In the genomic region with DNA sequence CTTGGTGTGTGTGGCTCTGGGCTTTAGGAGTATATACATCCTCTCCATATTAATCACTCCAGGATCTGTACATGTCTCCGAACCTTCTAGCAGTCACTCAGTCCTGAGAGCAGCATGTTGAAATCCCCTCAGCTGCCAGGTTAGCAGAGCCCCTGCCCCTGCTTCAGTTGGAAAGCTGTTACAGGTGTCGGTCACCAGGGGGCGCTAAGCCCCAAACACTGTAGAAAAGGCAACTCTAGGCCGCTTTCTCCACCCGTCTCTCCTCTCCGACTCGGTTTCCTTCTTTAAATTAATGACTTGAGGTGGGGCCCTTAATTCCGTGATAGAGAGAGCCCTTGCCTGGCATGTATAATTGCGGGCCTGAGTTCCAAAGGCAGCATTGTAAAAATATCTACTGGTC, we compare ENCODE assay signal across 8 mouse cellular contexts. TPM values are rescaled to one million over a fixed set of nuclear protein-coding genes. Genes with fewer than 3 reads are reported as not detected.
DNase-seq lines count a peak whose midpoint lies in the region; ATAC-seq and TF ChIP-seq lines count a peak whose summit lies in the region.

No protein-coding gene starts in this region.

- H3K36me3 ChIP-seq in heart, embryonic 10.5 days: peaks cover 52% of the 10 kb centered on the region
- peaks cover 74% of the 10 kb centered on the region for H3K36me3 ChIP-seq in kidney, embryonic 15.5 days
- H3K36me3 ChIP-seq in liver, postnatal 0 days (replicated peaks; ENCODE audit: insufficient read depth, low read length): peaks cover 48% of the 10 kb centered on the region
- peaks cover 56% of the 10 kb centered on the region for H3K36me3 ChIP-seq in neural tube, embryonic 12.5 days

- H3K4me1 ChIP-seq in heart, embryonic 10.5 days: peaks cover 19% of the 10 kb centered on the region
- H3K4me1 ChIP-seq in kidney, embryonic 15.5 days: peaks cover 23% of the 10 kb centered on the region
- H3K4me1 ChIP-seq in liver, postnatal 0 days (ENCODE audit: insufficient read depth): peaks cover 4% of the 10 kb centered on the region; the same call in 1 of the 2 replicates
- H3K4me1 ChIP-seq in neural tube, embryonic 12.5 days: peaks cover 10% of the 10 kb centered on the region

- H3K27me3 ChIP-seq in heart, embryonic 10.5 days (ENCODE audit: insufficient read depth, poor library complexity, severe bottlenecking): no peaks in the 10 kb centered on the region
- H3K27me3 ChIP-seq in kidney, embryonic 15.5 days: no peaks in the 10 kb centered on the region
- H3K27me3 ChIP-seq in liver, postnatal 0 days (ENCODE audit: insufficient read depth, low read length): no peaks in the 10 kb centered on the region
- H3K27me3 ChIP-seq in neural tube, embryonic 12.5 days (replicated peaks): no peaks in the 10 kb centered on the region

- no peak for ATAC-seq in kidney, embryonic 15.5 days (replicated peaks; ENCODE audit: low FRiP score)
- ATAC-seq in liver, postnatal 0 days: no peak
- ATAC-seq in neural tube, embryonic 12.5 days (ENCODE audit: low FRiP score, low read depth): no peak; the same call in 1 of the 2 replicates

- WGBS in heart, embryonic 10.5 days: 24% methylated on average over 9 of the region's 9 CpGs
- 23% methylated on average over 9 of the region's 9 CpGs for WGBS in kidney, embryonic 15.5 days
- WGBS in liver, postnatal 0 days (ENCODE audit: insufficient replicate concordance): 12% methylated on average over 9 of the region's 9 CpGs
- WGBS in neural tube, embryonic 12.5 days: 24% methylated on average over 9 of the region's 9 CpGs

- peak; percentile 92 for TF ChIP-seq CTCF in liver, postnatal 0 days (IDR thresholded peaks at IDR 0.05; ENCODE audit: low read depth)

- DNase-seq in CD8-positive naive resting alpha-beta T cell, adult 2 months (ENCODE audit: low read depth in 2 of 2, low spot score in 2 of 2): peak; percentile 48 to 60
- DNase-seq in adrenal gland, adult 2 months: peak; percentile 78
- DNase-seq in embryo, embryonic 9.5 days (ENCODE audit: extremely low spot score): peak; percentile 77
- no peak for DNase-seq in heart, embryonic 10.5 days (ENCODE audit: low spot score)
- DNase-seq in liver, postnatal 0 days: peak; percentile 75
- peak; percentile 75 for DNase-seq in thymus, postnatal 25 days

- H3K4me3 ChIP-seq in heart, embryonic 10.5 days: peak overlapping the region; percentile 22
- no peak overlapping the region for H3K4me3 ChIP-seq in kidney, embryonic 15.5 days (replicated peaks)
- no peak overlapping the region for H3K4me3 ChIP-seq in liver, postnatal 0 days (ENCODE audit: low read depth, low read length)
- no peak overlapping the region for H3K4me3 ChIP-seq in neural tube, embryonic 12.5 days

- peak overlapping the region; percentile 67 for H3K27ac ChIP-seq in heart, embryonic 10.5 days
- H3K27ac ChIP-seq in kidney, embryonic 15.5 days: peak overlapping the region; percentile 45; the same call in 1 of the 2 replicates
- no peak overlapping the region for H3K27ac ChIP-seq in liver, postnatal 0 days (ENCODE audit: low read depth)
- no peak overlapping the region for H3K27ac ChIP-seq in neural tube, embryonic 12.5 days

- TF ChIP-seq EP300 in liver, postnatal 0 days (IDR thresholded peaks at IDR 0.05; ENCODE audit: low read depth): no peak

- H3K4me2 ChIP-seq in kidney, embryonic 15.5 days: peak overlapping the region; percentile 39
- peak overlapping the region; percentile 56 for H3K4me2 ChIP-seq in liver, postnatal 0 days (ENCODE audit: low read depth, low read length)
- H3K4me2 ChIP-seq in neural tube, embryonic 12.5 days (replicated peaks): peak overlapping the region; percentile 49

- no peak overlapping the region for H3K9ac ChIP-seq in kidney, embryonic 15.5 days
- H3K9ac ChIP-seq in liver, postnatal 0 days (replicated peaks): no peak overlapping the region
- 0 out of 2 replicates have a peak overlapping the region, but pooled peaks have one; percentile 13 for H3K9ac ChIP-seq in neural tube, embryonic 12.5 days

- no peaks in the 10 kb centered on the region for H3K9me3 ChIP-seq in heart, embryonic 10.5 days
- H3K9me3 ChIP-seq in kidney, embryonic 15.5 days (replicated peaks): no peaks in the 10 kb centered on the region
- no peaks in the 10 kb centered on the region for H3K9me3 ChIP-seq in liver, postnatal 0 days (ENCODE audit: low read length)
- no peaks in the 10 kb centered on the region for H3K9me3 ChIP-seq in neural tube, embryonic 12.5 days

RNA-seq across cellular contexts. Expression of gene Mcts2, which starts 6.4 kb away (rescaled TPM):
- total RNA-seq in adrenal gland, adult 2 months (2021): 10 to 100 TPM; 26.7 to 32.9 TPM
- 1.9 and 2.3 TPM in 2 replicates for polyA plus RNA-seq in adrenal gland, adult 2 months (2012; rRNA removed)
- 28.0 and 33.2 TPM in 2 replicates for polyA plus RNA-seq in heart, embryonic 10.5 days (2016; fragmentation: Nextera tagmentation; extraction: Ambion mirVana)
- polyA plus RNA-seq in kidney, embryonic 15.5 days (2015; fragmentation: Nextera tagmentation; extraction: Ambion mirVana): 29.5 and 31.0 TPM in 2 replicates
- polyA plus RNA-seq in liver, postnatal 0 days (2015; fragmentation: Nextera tagmentation; extraction: Ambion mirVana): 12.8 TPM in 2 replicates
- 42.8 and 47.7 TPM in 2 replicates for polyA plus RNA-seq in neural tube, embryonic 12.5 days (2016; fragmentation: Nextera tagmentation; extraction: Ambion mirVana)

RNA-seq across cellular contexts. Expression of gene H13, which starts 24.0 kb away (rescaled TPM):
- total RNA-seq in adrenal gland, adult 2 months (2021): 100 to 1,000 TPM; 164 to 202 TPM
- polyA plus RNA-seq in adrenal gland, adult 2 months (2012; rRNA removed): 358 and 395 TPM in 2 replicates
- polyA plus RNA-seq in heart, embryonic 10.5 days (2016; fragmentation: Nextera tagmentation; extraction: Ambion mirVana): 84.1 and 103 TPM in 2 replicates
- polyA plus RNA-seq in kidney, embryonic 15.5 days (2015; fragmentation: Nextera tagmentation; extraction: Ambion mirVana): 141 and 147 TPM in 2 replicates
- 61.0 and 63.8 TPM in 2 replicates for polyA plus RNA-seq in liver, postnatal 0 days (2015; fragmentation: Nextera tagmentation; extraction: Ambion mirVana)
- 141 and 145 TPM in 2 replicates for polyA plus RNA-seq in neural tube, embryonic 12.5 days (2016; fragmentation: Nextera tagmentation; extraction: Ambion mirVana)

RNA-seq across cellular contexts. Expression of gene Id1, which starts 42.8 kb away (rescaled TPM):
- total RNA-seq in adrenal gland, adult 2 months (2021): 10 to 100 TPM; 41.5 to 67.3 TPM
- polyA plus RNA-seq in adrenal gland, adult 2 months (2012; rRNA removed): 186 and 275 TPM in 2 replicates
- polyA plus RNA-seq in heart, embryonic 10.5 days (2016; fragmentation: Nextera tagmentation; extraction: Ambion mirVana): 92.5 and 124 TPM in 2 replicates
- 133 and 143 TPM in 2 replicates for polyA plus RNA-seq in kidney, embryonic 15.5 days (2015; fragmentation: Nextera tagmentation; extraction: Ambion mirVana)
- polyA plus RNA-seq in liver, postnatal 0 days (2015; fragmentation: Nextera tagmentation; extraction: Ambion mirVana): 39.7 and 40.4 TPM in 2 replicates
- polyA plus RNA-seq in neural tube, embryonic 12.5 days (2016; fragmentation: Nextera tagmentation; extraction: Ambion mirVana): 103 and 107 TPM in 2 replicates

Comparison
In these comparisons a context has a peak if more than half of its experiments do, and no peak if none do; other contexts are left out.
1. H3K27ac ChIP-seq: peak in heart, embryonic 10.5 days (single experiment) and kidney, embryonic 15.5 days (single experiment); none in liver, postnatal 0 days (single experiment) and neural tube, embryonic 12.5 days (single experiment).
2. Peak in every context shown above with its lines, with median percentiles within 50 percentile points of each other: H3K4me2 ChIP-seq.